Comparison of ENCODE assay signal across 8 mouse cellular contexts in the genomic region with DNA sequence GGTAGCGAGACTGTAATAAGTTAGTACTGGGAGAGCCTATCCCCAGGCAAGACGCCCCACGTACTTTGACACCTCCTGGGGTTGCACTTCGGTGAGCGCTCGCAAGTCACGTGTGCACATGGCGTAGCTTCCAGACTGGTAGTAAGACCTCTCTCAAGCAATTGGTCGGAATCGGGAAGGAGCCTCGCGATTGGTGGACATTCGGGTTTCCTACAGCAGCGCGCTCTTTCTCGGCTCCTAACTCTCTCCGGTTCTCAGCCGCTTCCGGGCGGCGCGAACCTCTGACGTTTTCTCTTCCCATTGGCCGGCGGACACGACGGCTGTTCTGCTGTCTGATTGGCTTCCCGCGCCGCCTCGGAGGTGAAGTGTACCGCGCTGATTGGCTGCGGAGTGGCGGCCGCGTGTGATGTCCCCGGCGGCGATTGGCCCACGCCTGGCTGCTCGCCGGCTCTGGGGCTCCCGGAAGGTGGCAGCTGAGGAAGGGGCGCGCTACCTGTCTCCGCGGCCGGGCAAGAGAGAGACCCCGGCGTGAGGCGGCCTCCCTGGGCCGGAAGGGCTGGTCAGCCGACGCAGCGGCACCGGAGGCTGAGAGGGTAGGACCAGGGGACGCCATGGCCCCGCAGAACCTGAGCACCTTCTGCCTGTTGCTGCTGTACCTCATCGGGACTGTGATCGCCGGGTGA. TPM values are rescaled to one million over a fixed set of nuclear protein-coding genes. Genes with fewer than 3 reads are reported as not detected.
DNase-seq lines count a peak whose midpoint lies in the region; ATAC-seq lines count a peak whose summit lies in the region.

A gene (minus strand): TSS at position 239 of the 683 bp plus-strand sequence.
A gene (plus strand): TSS at position 415 of the 683 bp plus-strand sequence.

- H3K4me1 ChIP-seq in hindbrain, embryonic 11.5 days (replicated peaks; ENCODE audit: control insufficient read depth, insufficient read depth, low read length), result peaks cover 6% of the 10 kb centered on the region

- WGBS in hindbrain, embryonic 11.5 days, result under 1% methylated on average over 62 of the region's 62 CpGs

- peak within 1 kb of the TSS; percentile 87 for H3K4me3 ChIP-seq in hindbrain, embryonic 11.5 days (ENCODE audit: low read depth, low read length)

- no peaks in the 10 kb centered on the region for H3K9me3 ChIP-seq in hindbrain, embryonic 11.5 days (ENCODE audit: control insufficient read depth, low read length)

- H3K4me2 ChIP-seq in hindbrain, embryonic 11.5 days (replicated peaks; ENCODE audit: low read depth, low read length), result peak within 1 kb of the TSS; percentile 83

- H3K27me3 ChIP-seq in hindbrain, embryonic 11.5 days (ENCODE audit: control insufficient read depth, insufficient read depth, low read length), result no peaks in the 10 kb centered on the region

- no peak within 1 kb of the TSS for H3K27ac ChIP-seq in hindbrain, embryonic 11.5 days (ENCODE audit: low read depth, low read length)

- peak; percentile 98 for DNase-seq in Muller cell, postnatal 12 days (ENCODE audit: inconsistent ontology term)
- DNase-seq in cerebellum, adult 9-11 months, result peak; percentile 99
- DNase-seq in frontal cortex, adult 2 months (ENCODE audit: extremely low spot score in 1 of 2, low spot score in 1 of 2), result peak; percentile 99 to 100
- peak; percentile 98 for DNase-seq in hindbrain, embryonic 11.5 days (ENCODE audit: low spot score)
- DNase-seq in layer of hippocampus, postnatal 10 days (ENCODE audit: low spot score in 2 of 2), result peak; percentile 98 to 99
- peak; percentile 99 for DNase-seq in lung, postnatal 10 days
- DNase-seq in ovary, postnatal 36 days (ENCODE audit: low spot score), result peak; percentile 97
- DNase-seq in thymus, postnatal 25 days, result peak; percentile 97

- peak within 1 kb of the TSS; percentile 72 for H3K9ac ChIP-seq in hindbrain, embryonic 11.5 days (ENCODE audit: low read depth, low read length)

- no peaks in the 10 kb centered on the region for H3K36me3 ChIP-seq in hindbrain, embryonic 11.5 days (ENCODE audit: control insufficient read depth, insufficient read depth, low read length)

- ATAC-seq in hindbrain, embryonic 11.5 days (ENCODE audit: low FRiP score), result peak; percentile 100

RNA-seq across cellular contexts. Expression of the first gene that starts in this region (rescaled TPM):
- 16.2 and 19.2 TPM in 2 replicates for polyA plus RNA-seq in frontal cortex, adult 2 months (2012; rRNA removed)
- polyA plus RNA-seq in hindbrain, embryonic 11.5 days (2014; fragmentation: Nextera tagmentation; extraction: Ambion mirVana), result 33.6 and 36.1 TPM in 2 replicates
- total RNA-seq in layer of hippocampus, postnatal 10 days (2021), result 10 to 100 TPM; 12.2 to 14.4 TPM

RNA-seq across cellular contexts. Expression of the second gene that starts in this region (rescaled TPM):
- 42.9 and 43.0 TPM in 2 replicates for polyA plus RNA-seq in frontal cortex, adult 2 months (2012; rRNA removed)
- polyA plus RNA-seq in hindbrain, embryonic 11.5 days (2014; fragmentation: Nextera tagmentation; extraction: Ambion mirVana), result 115 and 116 TPM in 2 replicates
- 10 to 100 TPM; 64.5 to 66.4 TPM for total RNA-seq in layer of hippocampus, postnatal 10 days (2021)
